Mouse (Mus musculus) erythroblast, embryonic 14.5 days (primary cell): ENCODE results near the gene Klf14.

Experiments
- GATA1 ChIP-seq: IDR thresholded peaks from 2 replicates; pipeline ENCODE4 v1.6.1; 2012; ENCODE audit warnings: low read length, inconsistent platforms, mixed read lengths
- TAL1 ChIP-seq: IDR thresholded peaks from 3 replicates; pipeline ENCODE4 v1.6.1; 2012; ENCODE audit warnings: low read length, inconsistent platforms, mixed read lengths

- TF ChIP-seq TAL1, result no peak
- TF ChIP-seq GATA1, result no peak
Measured at GRCm38 (mm10) chr6:30972121-30972520, 13.2 kb upstream of the Klf14 start.
